Mouse (Mus musculus) retina, postnatal 1 day (tissue): ENCODE data around the gene Nsun4.
A peak's percentile ranks its signal among the peaks of the same experiment; 100 is the strongest.

Source experiments
- DNase-seq: peaks from one replicate; pipeline ENCODE4 v3.0.0-alpha.2; 2012

Gene Nsun4

GRCm38 (mm10) chr4:116053399-116053961 is at the start of gene Nsun4:
Nsun4 (minus strand) TSS chr4:116053876.
- DNase-seq = peak; percentile 92

DNA sequence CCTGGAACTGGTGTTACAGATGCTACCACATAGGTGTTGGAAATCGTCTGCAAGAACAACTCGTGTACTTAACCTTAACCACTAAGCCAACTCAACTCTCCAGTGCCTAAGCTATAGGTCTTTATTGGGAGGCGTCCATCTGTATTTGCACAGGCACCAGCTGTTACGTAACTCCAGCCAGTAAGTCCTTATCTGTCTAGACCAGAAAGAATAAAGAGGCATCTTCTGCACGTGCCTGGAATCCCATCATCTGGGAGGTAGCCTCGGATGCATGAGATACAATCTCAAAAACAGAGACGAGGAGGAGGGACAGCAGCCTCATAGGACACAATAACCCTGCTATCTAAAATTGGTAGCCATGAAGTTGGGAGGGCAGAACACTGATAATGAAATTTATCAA is 47.3 kb upstream of the Nsun4 start:
- DNase-seq = no peak

DNA sequence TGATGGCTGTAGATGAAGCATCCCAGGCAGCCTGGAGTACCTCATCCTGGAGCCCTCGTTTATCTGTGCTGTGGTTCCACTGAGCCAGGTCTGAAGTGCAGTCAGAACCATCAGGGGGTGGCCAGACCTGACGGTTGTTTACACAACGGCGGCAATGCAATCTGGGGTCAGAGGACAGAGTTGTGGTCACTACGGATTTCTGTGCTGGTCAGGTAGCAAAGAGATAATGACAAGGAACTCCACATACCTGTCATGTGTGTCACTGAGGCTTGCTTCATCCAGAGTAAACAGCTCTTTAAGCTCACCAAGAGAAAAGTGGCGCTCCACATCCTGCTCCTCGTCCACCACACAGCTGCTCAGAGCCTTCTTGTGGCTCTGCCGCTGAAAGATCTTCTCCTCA is 43.5 kb upstream of the Nsun4 start:
- DNase-seq = no peak

- no peak for DNase-seq
These were observed 42.6 kb upstream of the Nsun4 start for GRCm38 (mm10) chr4:116096291-116096690.

- no peak for DNase-seq
These were observed 35.0 kb upstream of the Nsun4 start for GRCm38 (mm10) chr4:116088510-116089249.

DNA sequence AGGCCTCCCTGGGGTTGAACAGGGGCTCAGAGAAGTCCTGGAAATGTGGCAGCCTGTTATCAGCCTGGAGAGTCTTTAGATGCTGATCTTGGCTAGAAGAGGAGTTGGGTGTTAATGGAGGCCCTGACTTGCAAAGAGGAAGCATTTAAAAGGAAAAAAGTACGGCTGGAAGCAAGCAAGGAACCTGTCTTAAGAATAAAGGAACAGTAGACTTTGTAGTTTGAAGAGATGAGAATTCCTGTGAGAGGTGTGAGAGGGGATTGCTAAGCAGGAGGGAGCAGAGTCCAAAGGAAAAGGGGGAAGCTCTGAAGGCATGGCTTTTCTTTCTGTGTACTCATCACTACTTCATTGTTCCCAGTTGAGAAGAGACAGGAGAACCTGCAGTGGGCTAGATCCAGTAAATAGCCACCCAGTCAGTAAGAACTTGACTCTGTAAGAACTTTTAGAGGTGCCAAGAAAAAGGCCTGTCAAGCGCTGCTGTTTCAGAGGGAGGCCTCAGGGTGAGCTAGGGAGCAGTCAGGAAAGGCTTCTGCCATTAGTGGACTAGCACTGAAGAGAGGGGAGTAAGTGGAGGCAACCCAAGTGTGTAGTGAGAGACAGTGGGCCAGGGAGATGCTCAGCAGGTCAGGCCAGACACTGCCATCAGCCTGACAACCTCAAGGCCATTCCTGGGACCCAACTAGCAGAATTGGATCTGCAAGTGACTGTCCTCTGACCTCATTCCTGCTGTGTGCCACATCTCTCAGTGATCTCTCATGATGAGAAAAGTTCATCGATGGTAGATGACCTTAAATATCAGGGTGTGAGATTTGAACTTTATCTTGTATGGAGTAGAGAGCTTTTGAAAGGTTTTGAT is 23.8 kb upstream of the Nsun4 start:
- no peak for DNase-seq

DNA sequence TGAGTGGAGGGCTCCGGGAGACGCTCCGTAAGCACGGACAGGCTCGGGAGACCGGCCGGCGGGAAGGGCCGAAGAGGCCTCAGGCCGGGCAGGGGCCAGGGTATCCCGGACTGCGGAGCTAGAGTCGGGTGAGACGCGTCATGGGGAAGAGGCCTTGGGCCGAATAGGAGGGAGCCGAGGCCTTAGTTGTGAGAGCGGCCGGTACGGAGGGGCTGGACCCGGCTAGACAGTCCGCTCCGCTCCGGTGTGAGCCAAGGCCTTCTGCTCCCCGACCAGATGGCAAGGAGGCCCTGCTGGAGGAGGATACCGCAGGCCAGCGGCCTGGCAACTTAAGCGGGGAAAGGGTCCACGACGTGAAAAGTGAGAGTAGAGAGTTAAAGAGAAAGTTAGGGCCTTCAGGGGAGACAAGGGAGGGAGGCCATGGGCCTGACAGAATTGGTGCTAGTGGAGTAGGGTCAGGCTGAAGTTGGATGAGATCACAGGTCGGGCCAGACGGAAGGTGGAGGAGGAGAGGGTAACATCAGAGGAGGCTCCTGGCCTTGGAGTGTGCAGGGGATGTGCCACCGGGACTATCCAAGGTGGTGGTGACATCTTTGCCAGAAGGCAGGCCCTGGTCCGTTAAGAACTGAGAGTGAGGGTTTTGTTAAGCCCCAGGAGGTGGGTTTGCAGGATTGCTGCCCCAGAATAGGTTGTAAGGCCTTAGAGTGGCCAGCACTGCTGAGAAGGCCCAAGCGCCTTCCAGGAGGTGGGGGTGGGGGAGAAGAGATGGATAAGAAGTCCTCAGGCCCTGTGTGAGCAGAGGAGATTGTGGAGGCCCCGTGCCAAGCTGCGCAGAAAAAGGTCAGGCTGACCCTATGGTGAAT is 22.9 kb upstream of the Nsun4 start:
- peak; percentile 53 for DNase-seq

DNA sequence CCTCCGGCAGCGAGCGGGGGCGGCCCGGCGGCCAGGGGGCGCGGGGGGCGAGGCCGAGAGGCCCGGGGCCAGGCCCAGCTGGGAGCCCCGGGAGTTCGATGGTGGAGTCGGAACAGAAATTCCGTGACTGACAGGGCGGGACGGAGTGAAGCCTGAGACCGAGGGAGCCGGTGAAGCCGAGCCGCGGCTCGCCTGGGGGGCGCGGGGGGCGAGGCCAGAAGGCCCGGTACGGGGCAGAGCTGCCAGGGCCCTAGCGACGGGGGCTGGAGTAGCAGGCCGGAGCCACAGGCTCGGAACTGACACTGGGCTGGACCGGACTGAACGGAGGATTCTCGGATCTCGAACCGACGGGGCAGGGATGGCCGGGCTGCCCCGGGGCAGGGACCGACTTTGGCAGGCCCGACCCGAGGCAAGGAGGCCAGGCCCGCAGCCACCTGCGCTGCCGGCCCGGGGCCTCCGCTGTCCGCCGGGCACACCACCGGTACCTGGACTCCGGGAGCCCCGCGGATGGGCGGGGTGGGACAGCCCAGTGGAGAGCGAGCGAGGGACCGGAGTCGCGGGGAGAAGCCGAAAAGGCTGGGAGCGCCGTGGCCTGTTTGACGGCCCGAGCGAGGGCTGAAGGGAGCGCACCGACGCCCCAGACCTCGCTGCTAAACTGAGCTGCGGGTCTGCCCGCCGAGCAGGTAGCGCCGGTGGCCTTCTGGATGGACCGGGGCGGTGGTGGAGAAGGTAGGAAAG is 22.1 kb upstream of the Nsun4 start:
- no peak for DNase-seq

DNA sequence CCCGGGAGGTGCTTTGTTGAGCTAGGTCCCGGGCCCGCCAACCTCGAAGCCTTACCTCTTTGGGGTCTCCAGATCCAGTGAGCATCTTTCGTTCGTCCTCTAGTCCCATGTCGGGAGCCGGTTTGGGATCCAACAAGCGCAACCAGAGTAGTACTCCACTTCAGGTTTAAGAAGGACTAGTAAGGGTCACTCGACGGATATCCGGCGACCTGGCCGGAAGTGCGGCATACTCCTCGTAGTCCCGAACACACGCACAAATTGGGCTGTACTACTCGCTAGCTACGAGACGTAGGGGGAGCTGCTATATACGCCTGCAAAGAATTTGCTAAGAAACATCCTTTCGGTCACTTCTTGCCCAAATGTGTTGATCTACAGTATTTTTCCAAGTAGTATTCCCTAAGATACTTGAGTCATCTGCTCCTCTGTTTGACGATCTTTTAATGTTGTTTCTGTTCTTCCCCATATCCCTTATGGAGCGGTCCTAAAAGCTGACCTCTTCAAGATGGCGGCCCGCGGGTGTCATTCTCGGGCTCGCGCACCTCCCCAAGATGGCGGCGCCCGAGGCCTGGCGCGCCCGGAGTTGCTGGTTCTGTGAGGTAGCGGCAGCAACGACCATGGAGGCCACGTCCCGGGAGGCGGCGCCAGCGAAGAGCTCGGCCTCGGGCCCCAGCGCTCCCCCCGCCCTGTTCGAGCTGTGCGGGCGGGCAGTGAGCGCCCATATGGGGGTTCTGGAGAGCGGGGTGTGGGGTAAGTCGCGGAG is 21.4 kb upstream of the Nsun4 start, which contains the start of the genes Uqcrh and Lrrc41:
Gene Uqcrh (minus strand): TSS at position 211 of the 760 bp plus-strand sequence.
Gene Lrrc41 (plus strand): TSS at position 409 of the 760 bp plus-strand sequence.
- DNase-seq = peak; percentile 98

DNA sequence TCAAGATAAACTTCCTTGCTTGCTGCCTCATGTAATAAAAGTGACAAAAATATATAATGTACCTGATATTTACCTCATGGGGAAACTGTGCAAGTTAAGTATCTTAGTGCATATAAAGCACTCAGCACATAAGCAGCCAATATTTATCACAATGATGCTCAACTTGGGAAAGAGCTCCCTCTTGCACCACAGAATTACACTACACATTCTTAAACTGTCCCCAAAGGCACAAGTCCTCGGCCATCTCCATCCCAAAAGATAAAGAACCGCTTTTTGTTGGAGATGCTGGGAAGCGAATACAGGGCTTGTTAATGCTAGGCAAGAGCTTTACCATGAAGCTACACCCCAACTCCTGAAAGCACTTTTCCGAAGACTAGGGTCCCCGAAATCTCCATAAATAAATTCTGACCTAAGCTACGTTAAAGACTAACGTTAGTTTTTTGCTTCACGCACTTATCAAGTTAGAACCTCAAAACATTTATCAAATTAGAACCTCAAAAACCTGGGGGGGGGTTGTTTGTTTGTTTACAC is 20.5 kb upstream of the Nsun4 start:
- peak; percentile 49 for DNase-seq

GRCm38 (mm10) chr4:116073146-116073545 is 19.5 kb upstream of the Nsun4 start:
- DNase-seq = peak; percentile 43

- no peak for DNase-seq
These were observed 16.4 kb upstream of the Nsun4 start for GRCm38 (mm10) chr4:116070116-116070515.

DNA sequence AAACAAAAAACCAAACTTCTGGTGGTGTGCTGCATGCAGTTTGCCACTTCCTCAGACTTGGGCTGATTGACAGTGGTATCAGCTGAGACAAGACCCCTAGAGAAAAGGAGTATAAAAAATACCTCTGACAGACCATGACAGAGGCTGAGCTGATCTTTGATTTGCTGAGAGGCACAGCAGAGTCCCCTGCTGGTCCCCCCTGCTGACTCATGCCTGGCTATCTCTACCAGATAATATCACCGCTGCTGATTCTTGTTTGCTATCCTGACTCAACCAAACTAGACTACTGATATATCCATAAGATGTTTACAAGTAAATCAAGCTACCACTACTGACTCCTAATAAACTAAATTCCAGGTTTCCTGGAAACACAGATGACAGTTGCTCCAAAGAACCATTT is 10.2 kb upstream of the Nsun4 start:
- no peak for DNase-seq

GRCm38 (mm10) chr4:116059012-116059726 is 5.5 kb upstream of the Nsun4 start:
- no peak for DNase-seq

GRCm38 (mm10) chr4:116057559-116057958 is 3.9 kb upstream of the Nsun4 start:
- no peak for DNase-seq

DNA sequence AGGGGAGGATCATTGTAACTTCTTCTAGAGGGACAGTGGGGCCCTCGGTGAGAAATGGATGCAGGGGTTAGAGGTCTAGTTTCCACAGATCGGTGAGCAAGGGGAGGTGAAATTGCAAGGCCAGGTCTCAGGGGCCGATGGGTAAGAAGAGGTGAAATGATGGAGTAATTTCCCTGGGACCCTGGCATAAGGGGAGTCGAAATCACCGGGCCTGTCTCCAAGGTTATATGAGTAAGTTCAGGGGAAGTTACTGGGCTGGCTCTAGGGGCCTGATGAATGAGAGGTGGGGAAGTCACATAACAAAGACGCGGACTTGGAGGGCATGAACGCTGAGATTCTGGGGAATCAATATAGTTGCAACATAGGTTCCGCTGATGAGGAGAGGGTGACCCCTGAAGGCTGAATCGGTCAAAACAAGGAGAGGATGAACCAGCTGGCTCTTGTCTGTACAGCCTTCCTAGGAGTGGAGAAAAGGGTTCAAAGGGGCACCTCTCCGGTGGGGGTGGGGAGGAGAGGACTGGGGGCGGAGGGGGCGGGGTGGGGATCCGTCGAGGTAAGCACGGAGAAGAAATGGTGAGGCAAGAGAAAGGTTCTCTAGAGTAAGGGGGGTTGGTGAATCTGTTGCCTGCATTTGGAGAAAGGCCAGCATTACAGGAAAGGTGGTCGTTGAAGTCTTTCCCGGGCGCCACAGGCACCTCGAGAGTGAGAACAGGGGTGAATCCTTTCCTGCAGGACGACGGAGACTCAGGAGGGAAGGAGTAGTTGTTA is 966 bp downstream of the Nsun4 start:
- peak; percentile 71 for DNase-seq

- no peak for DNase-seq
These were observed 4.5 kb downstream of the Nsun4 start for GRCm38 (mm10) chr4:116049211-116049610.

- no peak for DNase-seq
These were observed 5.4 kb downstream of the Nsun4 start for GRCm38 (mm10) chr4:116048130-116048920.
